ENCODE assay signal across 28 mouse cellular contexts in the genomic region with DNA sequence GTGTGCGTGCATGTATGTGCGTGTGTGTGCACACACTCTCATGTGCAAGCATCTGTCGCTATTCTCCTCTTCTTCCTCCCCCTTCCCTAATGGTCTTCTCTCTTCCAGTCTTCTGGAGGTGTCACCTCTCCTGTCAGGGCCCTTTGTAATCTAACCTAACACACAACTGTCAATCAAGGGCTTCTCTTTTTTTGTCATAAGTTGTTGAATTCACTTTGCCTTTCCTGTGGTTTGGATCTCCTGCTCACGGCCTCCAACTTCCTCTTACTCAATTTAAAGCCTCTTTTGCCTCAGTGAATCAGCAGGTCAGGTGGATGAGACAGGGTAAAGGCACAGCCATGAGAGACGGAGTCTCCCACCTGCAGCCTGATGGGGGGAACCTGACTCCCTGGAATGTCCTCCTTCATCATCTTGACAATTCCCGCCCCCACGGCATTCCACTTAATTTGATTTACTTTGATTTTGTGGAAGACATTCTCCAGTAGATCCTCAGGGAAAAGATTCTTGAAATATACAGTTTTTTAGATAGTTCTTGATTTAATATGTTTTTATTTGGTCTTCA. TPM values are rescaled to one million over a fixed set of nuclear protein-coding genes. Genes with fewer than 3 reads are reported as not detected.
DNase-seq lines count a peak whose midpoint lies in the region; ATAC-seq and TF ChIP-seq lines count a peak whose summit lies in the region.
"Had no signal": no experiment of that assay in that cellular context is flagged by ENCODE, and none has a peak within 500 bp of the region (broad histone marks: within the 10 kb centered on the region; RNA-seq: fewer than 3 reads in every experiment).

No protein-coding gene starts in this region.

- no peaks in the 10 kb centered on the region for H3K9me3 ChIP-seq in liver, postnatal 0 days (ENCODE audit: low read length)
- H3K9me3 ChIP-seq in liver, embryonic 11.5 days (ENCODE audit: control insufficient read depth, low read length), result no peaks in the 10 kb centered on the region
- H3K9me3 ChIP-seq: embryonic facial prominence, embryonic 12.5 days; forebrain, embryonic 12.5 days; intestine, embryonic 15.5 days; limb, embryonic 15.5 days; liver, embryonic 15.5 days had no signal

- 48% methylated on average over 7 of the region's 7 CpGs for WGBS in liver, postnatal 0 days (ENCODE audit: insufficient replicate concordance)
- 54% methylated on average over 7 of the region's 7 CpGs for WGBS in liver, embryonic 11.5 days

- no peaks in the 10 kb centered on the region for H3K4me1 ChIP-seq in liver, postnatal 0 days (ENCODE audit: insufficient read depth)
- H3K4me1 ChIP-seq in liver, embryonic 11.5 days (replicated peaks; ENCODE audit: control insufficient read depth, insufficient read depth, low read length), result no peaks in the 10 kb centered on the region
- H3K4me1 ChIP-seq: embryonic facial prominence, embryonic 12.5 days; forebrain, embryonic 12.5 days; intestine, embryonic 15.5 days; limb, embryonic 15.5 days; liver, embryonic 15.5 days had no signal

- no peak overlapping the region for H3K9ac ChIP-seq in liver, postnatal 0 days (replicated peaks)
- no peak overlapping the region for H3K9ac ChIP-seq in liver, embryonic 11.5 days (ENCODE audit: low read depth, low read length)
- H3K9ac ChIP-seq: embryonic facial prominence, embryonic 12.5 days; forebrain, embryonic 12.5 days; intestine, embryonic 15.5 days; limb, embryonic 15.5 days; liver, embryonic 15.5 days had no signal

- no peaks in the 10 kb centered on the region for H3K27me3 ChIP-seq in liver, postnatal 0 days (ENCODE audit: insufficient read depth, low read length)
- H3K27me3 ChIP-seq in liver, embryonic 11.5 days (replicated peaks; ENCODE audit: control insufficient read depth, insufficient read depth, low read length), result no peaks in the 10 kb centered on the region
- H3K27me3 ChIP-seq: embryonic facial prominence, embryonic 12.5 days; forebrain, embryonic 12.5 days; intestine, embryonic 15.5 days; limb, embryonic 15.5 days; liver, embryonic 15.5 days had no signal

- no peak for TF ChIP-seq CTCF in liver, postnatal 0 days (IDR thresholded peaks at IDR 0.05; ENCODE audit: low read depth)

- intact Hi-C loops in left cerebral cortex, postnatal 25 days (cut with DNase I), result no loop called here

- H3K36me3 ChIP-seq in liver, postnatal 0 days (replicated peaks; ENCODE audit: insufficient read depth, low read length), result no peaks in the 10 kb centered on the region
- H3K36me3 ChIP-seq in liver, embryonic 11.5 days (ENCODE audit: control insufficient read depth, insufficient read depth, low read length), result no peaks in the 10 kb centered on the region
- H3K36me3 ChIP-seq: embryonic facial prominence, embryonic 12.5 days; forebrain, embryonic 12.5 days; intestine, embryonic 15.5 days; limb, embryonic 15.5 days; liver, embryonic 15.5 days had no signal

- ATAC-seq in liver, postnatal 0 days, result 0 out of 2 replicates have a peak, but pooled peaks have one; percentile 17
- no peak; the same call in 1 of the 2 replicates for ATAC-seq in liver, embryonic 11.5 days (replicated peaks; ENCODE audit: low FRiP score)
- peak; percentile 74 for ATAC-seq in granulocyte monocyte progenitor cell, adult 5-6 weeks (replicated peaks; ENCODE audit: poor library complexity, severe bottlenecking)
- peak; percentile 33 for ATAC-seq in monocyte, adult 5-6 weeks (replicated peaks; ENCODE audit: insufficient number of reproducible peaks, low FRiP score, low TSS enrichment, poor library complexity, severe bottlenecking)
- ATAC-seq: hindbrain, embryonic 16.5 days; intestine, embryonic 15.5 days; midbrain, embryonic 16.5 days had no signal

- DNase-seq in liver, postnatal 0 days, result no peak
- DNase-seq in liver, embryonic 11.5 days (ENCODE audit: low spot score), result no peak
- peak; percentile 15 for DNase-seq in CD4-positive helper T cell, adult 2 months (ENCODE audit: low read depth, low spot score)
- no peak for DNase-seq in lung, postnatal 4 days
- DNase-seq in left cerebral cortex, postnatal 25 days (ENCODE audit: low spot score in 2 of 2), result no peak
- no peak for DNase-seq in urinary bladder, adult 18-20 months (ENCODE audit: low spot score in 2 of 2)
- DNase-seq: adrenal gland, postnatal 10 days; cerebellum, postnatal 10 days; gastrocnemius, postnatal 36 days; heart, postnatal 4 days; kidney, adult 9 months; kidney, postnatal 36 days; left cerebral cortex, postnatal 4 days; right cerebral cortex, postnatal 25 days; spleen, adult 18-20 months; thymus, postnatal 4 days had no signal

- H3K4me2 ChIP-seq in liver, postnatal 0 days (ENCODE audit: low read depth, low read length), result no peak overlapping the region
- no peak overlapping the region for H3K4me2 ChIP-seq in liver, embryonic 11.5 days
- H3K4me2 ChIP-seq: embryonic facial prominence, embryonic 12.5 days; forebrain, embryonic 12.5 days; intestine, embryonic 15.5 days; limb, embryonic 15.5 days; liver, embryonic 15.5 days had no signal

- no peak overlapping the region for H3K27ac ChIP-seq in liver, postnatal 0 days (ENCODE audit: low read depth)
- no peak overlapping the region for H3K27ac ChIP-seq in liver, embryonic 11.5 days (ENCODE audit: low read depth, low read length)
- H3K27ac ChIP-seq: embryonic facial prominence, embryonic 12.5 days; forebrain, embryonic 12.5 days; intestine, embryonic 15.5 days; limb, embryonic 15.5 days; liver, embryonic 15.5 days; macrophage had no signal

- no peak for TF ChIP-seq EP300 in liver, postnatal 0 days (IDR thresholded peaks at IDR 0.05; ENCODE audit: low read depth)

- no peak overlapping the region for H3K4me3 ChIP-seq in liver, postnatal 0 days (ENCODE audit: low read depth, low read length)
- H3K4me3 ChIP-seq in liver, embryonic 11.5 days (ENCODE audit: low read depth, low read length), result no peak overlapping the region
- H3K4me3 ChIP-seq: embryonic facial prominence, embryonic 12.5 days; forebrain, embryonic 12.5 days; intestine, embryonic 15.5 days; limb, embryonic 15.5 days; liver, embryonic 15.5 days had no signal

RNA-seq across cellular contexts. Expression of a gene that starts 14.8 kb away (rescaled TPM):
- polyA plus RNA-seq in liver, postnatal 0 days (2015; fragmentation: Nextera tagmentation; extraction: Ambion mirVana), result 14.0 and 15.4 TPM in 2 replicates
- 27.4 and 29.0 TPM in 2 replicates for polyA plus RNA-seq in liver, embryonic 11.5 days (2014; fragmentation: Nextera tagmentation; extraction: Ambion mirVana)
- 367 and 442 TPM in 2 replicates for total RNA-seq in granulocyte monocyte progenitor cell, adult 5-6 weeks (2014; fragmentation: Nextera tagmentation)
- 642 and 682 TPM in 2 replicates for total RNA-seq in granulocyte monocyte progenitor cell, adult 5-6 weeks (2017)
- 124 to 196 TPM (median 176 TPM) in 3 replicates for total RNA-seq in monocyte, adult 5-6 weeks (2017)
- 10 to 100 TPM; 24.8 to 29.9 TPM for total RNA-seq in left cerebral cortex, postnatal 25 days (2021)

RNA-seq across cellular contexts. Expression of a gene that starts 27.4 kb away (rescaled TPM):
- polyA plus RNA-seq in liver, postnatal 0 days (2015; fragmentation: Nextera tagmentation; extraction: Ambion mirVana), result not detected in 2 replicates
- polyA plus RNA-seq in liver, embryonic 11.5 days (2014; fragmentation: Nextera tagmentation; extraction: Ambion mirVana), result not detected in 2 replicates
- not detected in 2 replicates for total RNA-seq in granulocyte monocyte progenitor cell, adult 5-6 weeks (2014; fragmentation: Nextera tagmentation)
- 0.17 and 0.82 TPM in 2 replicates for total RNA-seq in granulocyte monocyte progenitor cell, adult 5-6 weeks (2017)
- 0.19 to 0.21 TPM in 2 of 3 replicates, not detected in the other for total RNA-seq in monocyte, adult 5-6 weeks (2017)
- total RNA-seq in left cerebral cortex, postnatal 25 days (2021), result 1 to 10 TPM in 1 of 2 experiments, under 1 TPM in 1; 0.92 to 1.1 TPM
- total RNA-seq: gastrocnemius, adult 18-20 months; gastrocnemius, postnatal 36 days; heart, postnatal 4 days had no signal
- polyA plus RNA-seq: lung, embryonic 16.5 days had no signal
